8 mouse cellular contexts compared by ENCODE assay signal in the genomic region with DNA sequence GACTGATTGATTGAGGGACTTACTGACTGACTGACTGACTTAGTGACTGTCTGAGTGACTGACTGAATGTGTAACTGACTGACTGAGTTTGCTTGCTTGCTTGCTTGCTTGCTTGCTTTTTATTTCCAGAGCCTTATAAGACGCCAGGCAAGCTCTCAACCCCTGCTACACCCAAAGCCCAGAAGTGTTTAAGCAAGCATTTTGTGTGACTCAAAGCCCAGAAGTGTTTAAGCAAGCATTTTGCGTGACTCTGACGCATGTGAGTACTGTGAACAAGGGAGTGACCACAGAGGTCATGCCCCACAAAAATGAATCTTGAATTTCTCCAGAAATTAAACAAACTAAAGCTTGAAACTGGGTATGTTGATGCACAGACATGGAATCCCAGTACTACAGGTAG. TPM values are rescaled to one million over a fixed set of nuclear protein-coding genes. Genes with fewer than 3 reads are reported as not detected.
A peak's percentile ranks its signal among the peaks of the same experiment; 100 is the strongest.
DNase-seq lines count a peak whose midpoint lies in the region; ATAC-seq and TF ChIP-seq lines count a peak whose summit lies in the region.

No protein-coding gene starts in this region.

- no peak for TF ChIP-seq POLR2A in bone marrow macrophage, adult 2 months (IDR thresholded peaks at IDR 0.05; ENCODE audit: borderline replicate concordance, low read depth, low read length)
- no peak for TF ChIP-seq POLR2A in thymus, adult 2 months (IDR thresholded peaks at IDR 0.05; ENCODE audit: control insufficient read depth, extremely low read depth, insufficient read depth, low read length, poor library complexity)

- H3K4me3 ChIP-seq in bone marrow macrophage, adult 2 months (ENCODE audit: insufficient read depth, low read length): peak overlapping the region; percentile 62
- H3K4me3 ChIP-seq in intestine, embryonic 15.5 days (replicated peaks): peak overlapping the region; percentile 48; the same call in 1 of the 2 replicates
- H3K4me3 ChIP-seq in midbrain, embryonic 10.5 days: peak overlapping the region; percentile 60
- no peak overlapping the region for H3K4me3 ChIP-seq in thymus, adult 2 months (ENCODE audit: control insufficient read depth, insufficient read depth, low read length)

- peak; percentile 9 for DNase-seq in CD4-positive, CD25-positive, alpha-beta regulatory T cell, adult 2 months (ENCODE audit: low read depth, low spot score)
- no peak for DNase-seq in midbrain, embryonic 10.5 days (ENCODE audit: low spot score)
- DNase-seq in retina, embryonic 14.5 days (ENCODE audit: low spot score): no peak
- DNase-seq in thymus, adult 2 months: no peak
- no peak for DNase-seq in kidney, adult 8-10 months

- no peaks in the 10 kb centered on the region for H3K36me3 ChIP-seq in intestine, embryonic 15.5 days
- H3K36me3 ChIP-seq in midbrain, embryonic 10.5 days: peaks cover 11% of the 10 kb centered on the region
- no peaks in the 10 kb centered on the region for H3K36me3 ChIP-seq in thymus, adult 2 months (ENCODE audit: control insufficient read depth, insufficient read depth, low read length)

- peak overlapping the region; percentile 87 for H3K27ac ChIP-seq in bone marrow macrophage, adult 2 months (ENCODE audit: insufficient read depth, low read depth, low read length)
- H3K27ac ChIP-seq in intestine, embryonic 15.5 days: peak overlapping the region; percentile 23
- H3K27ac ChIP-seq in midbrain, embryonic 10.5 days (replicated peaks): peak overlapping the region; percentile 82
- no peak overlapping the region for H3K27ac ChIP-seq in thymus, adult 2 months (ENCODE audit: control insufficient read depth, insufficient read depth, low read length)

- no peak overlapping the region for H3K9ac ChIP-seq in intestine, embryonic 15.5 days

- WGBS in intestine, embryonic 15.5 days: 50% methylated on average over 3 of the region's 3 CpGs
- 73% methylated on average over 3 of the region's 3 CpGs for WGBS in midbrain, embryonic 10.5 days
- WGBS in thymus, adult 2 months: 73% methylated on average over 3 of the region's 3 CpGs

- no peaks in the 10 kb centered on the region for H3K27me3 ChIP-seq in intestine, embryonic 15.5 days (replicated peaks)
- H3K27me3 ChIP-seq in midbrain, embryonic 10.5 days (ENCODE audit: low read depth, poor library complexity, severe bottlenecking): no peaks in the 10 kb centered on the region
- H3K27me3 ChIP-seq in thymus, adult 2 months (ENCODE audit: control insufficient read depth, insufficient read depth, low read length): no peaks in the 10 kb centered on the region

- peak overlapping the region; percentile 78 for H3K4me2 ChIP-seq in intestine, embryonic 15.5 days (replicated peaks)

- H3K4me1 ChIP-seq in bone marrow macrophage, adult 2 months (ENCODE audit: control insufficient read depth, insufficient read depth, low read length): peaks cover 26% of the 10 kb centered on the region
- peaks cover 28% of the 10 kb centered on the region for H3K4me1 ChIP-seq in intestine, embryonic 15.5 days (replicated peaks)
- H3K4me1 ChIP-seq in midbrain, embryonic 10.5 days: peaks cover 34% of the 10 kb centered on the region
- H3K4me1 ChIP-seq in thymus, adult 2 months (replicated peaks; ENCODE audit: control insufficient read depth, insufficient read depth, low read length): peaks cover 11% of the 10 kb centered on the region

- H3K9me3 ChIP-seq in intestine, embryonic 15.5 days: no peaks in the 10 kb centered on the region
- no peaks in the 10 kb centered on the region for H3K9me3 ChIP-seq in midbrain, embryonic 10.5 days (replicated peaks)

- no peak for TF ChIP-seq CTCF in bone marrow macrophage, adult 2 months (IDR thresholded peaks at IDR 0.05; ENCODE audit: low read depth, low read length)
- TF ChIP-seq CTCF in thymus, adult 2 months (IDR thresholded peaks at IDR 0.05; ENCODE audit: borderline replicate concordance, control insufficient read depth, extremely low read depth, insufficient read depth, low read length, poor library complexity): no peak

- no peak for ATAC-seq in CD4-positive, CD25-positive, alpha-beta regulatory T cell, adult 4 months
- no peak for ATAC-seq in intestine, embryonic 15.5 days

RNA-seq across cellular contexts. Expression of gene Tpcn2, which starts 0.5 kb away (rescaled TPM):
- 10 to 100 TPM in 1 of 2 experiments, 1 to 10 TPM in 1; 6.1 to 13.6 TPM for polyA plus RNA-seq in CD4-positive, CD25-positive, alpha-beta regulatory T cell, adult 4 months (2017; shearing (Covaris generic))
- 51.0 and 55.4 TPM in 2 replicates for polyA plus RNA-seq in bone marrow macrophage, adult 2 months (2012; ENCODE audit: insufficient read depth, insufficient read length, missing spikeins)
- polyA plus RNA-seq in intestine, embryonic 15.5 days (2015; fragmentation: Nextera tagmentation; extraction: Ambion mirVana): 8.8 and 9.8 TPM in 2 replicates
- polyA plus RNA-seq in midbrain, embryonic 10.5 days (2016; fragmentation: Nextera tagmentation; extraction: Ambion mirVana): 5.4 and 6.8 TPM in 2 replicates
- polyA plus RNA-seq in thymus, adult 2 months (2012; rRNA removed): 38.4 and 49.2 TPM in 2 replicates

RNA-seq across cellular contexts. Expression of gene Mrgprf, which starts 16.3 kb away (rescaled TPM):
- not detected for polyA plus RNA-seq in CD4-positive, CD25-positive, alpha-beta regulatory T cell, adult 4 months (2017; shearing (Covaris generic))
- not detected in 2 replicates for polyA plus RNA-seq in bone marrow macrophage, adult 2 months (2012; ENCODE audit: insufficient read depth, insufficient read length, missing spikeins)
- polyA plus RNA-seq in intestine, embryonic 15.5 days (2015; fragmentation: Nextera tagmentation; extraction: Ambion mirVana): 1.8 and 2.1 TPM in 2 replicates
- 0.37 and 0.63 TPM in 2 replicates for polyA plus RNA-seq in midbrain, embryonic 10.5 days (2016; fragmentation: Nextera tagmentation; extraction: Ambion mirVana)
- 6.5 and 10.3 TPM in 2 replicates for polyA plus RNA-seq in thymus, adult 2 months (2012; rRNA removed)

RNA-seq across cellular contexts. Expression of gene Mrgprd, which starts 30.3 kb away (rescaled TPM):
- polyA plus RNA-seq in CD4-positive, CD25-positive, alpha-beta regulatory T cell, adult 4 months (2017; shearing (Covaris generic)): under 1 TPM in 1 of 2 experiments, not detected in 1; 0.09 TPM
- polyA plus RNA-seq in bone marrow macrophage, adult 2 months (2012; ENCODE audit: insufficient read depth, insufficient read length, missing spikeins): not detected in 2 replicates
- polyA plus RNA-seq in intestine, embryonic 15.5 days (2015; fragmentation: Nextera tagmentation; extraction: Ambion mirVana): not detected in 2 replicates
- polyA plus RNA-seq in midbrain, embryonic 10.5 days (2016; fragmentation: Nextera tagmentation; extraction: Ambion mirVana): not detected in 2 replicates
- polyA plus RNA-seq in thymus, adult 2 months (2012; rRNA removed): not detected in 2 replicates
